In the genomic region with DNA sequence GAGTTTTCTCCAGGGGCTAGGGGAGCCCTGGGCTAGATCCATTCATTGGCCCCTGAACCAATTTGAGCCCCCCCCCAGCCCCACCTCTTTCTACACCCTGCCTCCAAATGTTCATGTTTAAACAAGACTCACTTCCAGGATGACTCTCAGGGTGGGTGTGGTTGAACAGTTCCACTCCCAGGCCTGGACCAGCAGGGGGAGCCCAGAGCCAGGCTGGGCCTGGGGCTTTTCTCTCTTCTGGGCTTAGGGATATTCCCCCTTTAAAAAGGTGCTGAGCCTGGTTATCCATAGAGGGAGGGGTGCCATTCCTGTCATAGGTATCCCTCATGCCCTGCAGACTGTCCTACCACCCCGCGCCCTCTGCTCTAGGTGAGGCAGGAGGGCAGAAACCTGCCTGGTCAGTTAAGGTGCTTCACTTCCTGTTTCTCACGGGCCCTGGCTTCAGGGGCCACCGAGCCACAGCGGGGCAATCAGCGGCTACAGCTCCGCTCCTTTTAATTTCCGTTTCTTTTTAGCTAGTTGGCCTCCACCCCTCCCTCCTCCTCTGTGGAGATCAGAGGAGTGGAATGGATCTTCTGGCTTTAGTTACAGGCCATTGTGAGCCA, we compare ENCODE assay signal across 10 mouse cellular contexts. TPM values are rescaled to one million over a fixed set of nuclear protein-coding genes. Genes with fewer than 3 reads are reported as not detected.
A peak's percentile ranks its signal among the peaks of the same experiment; 100 is the strongest.
DNase-seq lines count a peak whose midpoint lies in the region; ATAC-seq and TF ChIP-seq lines count a peak whose summit lies in the region.
"Had no signal": no experiment of that assay in that cellular context is flagged by ENCODE, and none has a peak within 500 bp of the region (broad histone marks: within the 10 kb centered on the region; RNA-seq: fewer than 3 reads in every experiment).

No protein-coding gene starts in this region.

- H3K4me3 ChIP-seq in hindbrain, postnatal 0 days (ENCODE audit: low read length), result no peak overlapping the region
- no peak overlapping the region for H3K4me3 ChIP-seq in hindbrain, embryonic 12.5 days
- no peak overlapping the region for H3K4me3 ChIP-seq in stomach, postnatal 0 days (ENCODE audit: low read depth, low read length)
- H3K4me3 ChIP-seq in forebrain, embryonic 12.5 days (replicated peaks), result no peak overlapping the region
- H3K4me3 ChIP-seq: lung, embryonic 15.5 days had no signal

- no peak overlapping the region for H3K9ac ChIP-seq in hindbrain, postnatal 0 days (replicated peaks; ENCODE audit: low read length)
- H3K9ac ChIP-seq in hindbrain, embryonic 12.5 days, result no peak overlapping the region
- no peak overlapping the region for H3K9ac ChIP-seq in stomach, postnatal 0 days (ENCODE audit: low read length)
- no peak overlapping the region for H3K9ac ChIP-seq in forebrain, embryonic 12.5 days
- H3K9ac ChIP-seq: lung, embryonic 15.5 days had no signal

- no peak for ATAC-seq in hindbrain, postnatal 0 days
- ATAC-seq in hindbrain, embryonic 12.5 days (ENCODE audit: low FRiP score), result no peak
- ATAC-seq in stomach, postnatal 0 days (ENCODE audit: low FRiP score, low TSS enrichment), result 0 out of 2 replicates have a peak, but pooled peaks have one; percentile 41
- no peak for ATAC-seq in forebrain, embryonic 12.5 days (ENCODE audit: low FRiP score)

- no peaks in the 10 kb centered on the region for H3K9me3 ChIP-seq in hindbrain, postnatal 0 days (ENCODE audit: low read length)
- no peaks in the 10 kb centered on the region for H3K9me3 ChIP-seq in hindbrain, embryonic 12.5 days (replicated peaks)
- no peaks in the 10 kb centered on the region for H3K9me3 ChIP-seq in stomach, postnatal 0 days (ENCODE audit: control insufficient read depth, low read length)
- no peaks in the 10 kb centered on the region for H3K9me3 ChIP-seq in forebrain, embryonic 12.5 days
- H3K9me3 ChIP-seq: lung, embryonic 15.5 days had no signal

- no peak for DNase-seq in hindbrain, postnatal 0 days (ENCODE audit: low spot score)
- peak; percentile 24 for DNase-seq in thymus, postnatal 14 days
- no peak for DNase-seq in thymus, postnatal 25 days
- peak; percentile 49 for DNase-seq in induced T-regulatory cell, adult 2 months (ENCODE audit: low read depth)
- DNase-seq in stomach, postnatal 0 days (ENCODE audit: low spot score), result peak; percentile 73
- no peak for DNase-seq in ovary, adult 18-20 months (ENCODE audit: low spot score)
- DNase-seq: cerebellum, postnatal 14 days had no signal

- no peak overlapping the region for H3K4me2 ChIP-seq in hindbrain, postnatal 0 days (ENCODE audit: low read depth, low read length)
- no peak overlapping the region for H3K4me2 ChIP-seq in hindbrain, embryonic 12.5 days (replicated peaks)
- H3K4me2 ChIP-seq in stomach, postnatal 0 days (replicated peaks; ENCODE audit: low read depth), result no peak overlapping the region
- H3K4me2 ChIP-seq in forebrain, embryonic 12.5 days, result no peak overlapping the region
- H3K4me2 ChIP-seq: lung, embryonic 15.5 days had no signal

- H3K36me3 ChIP-seq in hindbrain, postnatal 0 days (ENCODE audit: insufficient read depth, low read length), result peaks cover 5% of the 10 kb centered on the region; the same call in 1 of the 2 replicates
- H3K36me3 ChIP-seq in hindbrain, embryonic 12.5 days, result no peaks in the 10 kb centered on the region
- H3K36me3 ChIP-seq in stomach, postnatal 0 days (ENCODE audit: control insufficient read depth, insufficient read depth, low read length), result no peaks in the 10 kb centered on the region; the same call in 1 of the 2 replicates
- no peaks in the 10 kb centered on the region for H3K36me3 ChIP-seq in forebrain, embryonic 12.5 days (replicated peaks)
- H3K36me3 ChIP-seq: lung, embryonic 15.5 days had no signal

- H3K27me3 ChIP-seq in hindbrain, postnatal 0 days (ENCODE audit: insufficient read depth, low read length), result no peaks in the 10 kb centered on the region
- peaks cover 12% of the 10 kb centered on the region for H3K27me3 ChIP-seq in hindbrain, embryonic 12.5 days
- no peaks in the 10 kb centered on the region for H3K27me3 ChIP-seq in stomach, postnatal 0 days (ENCODE audit: control insufficient read depth, insufficient read depth, low read length)
- H3K27me3 ChIP-seq in forebrain, embryonic 12.5 days, result peaks cover 21% of the 10 kb centered on the region

- peak; percentile 59 for TF ChIP-seq CTCF in hindbrain, postnatal 0 days (IDR thresholded peaks at IDR 0.05; ENCODE audit: low read depth)
- peak; percentile 75 for TF ChIP-seq CTCF in stomach, postnatal 0 days (IDR thresholded peaks at IDR 0.05; ENCODE audit: low read depth)

- no peak overlapping the region for H3K27ac ChIP-seq in hindbrain, postnatal 0 days
- H3K27ac ChIP-seq in hindbrain, embryonic 12.5 days, result no peak overlapping the region
- peak overlapping the region; percentile 25 for H3K27ac ChIP-seq in stomach, postnatal 0 days (replicated peaks)
- no peak overlapping the region for H3K27ac ChIP-seq in forebrain, embryonic 12.5 days
- H3K27ac ChIP-seq: lung, embryonic 15.5 days had no signal

- no peak for TF ChIP-seq EP300 in stomach, postnatal 0 days (optimal IDR thresholded peaks at IDR 0.05)

- WGBS in hindbrain, postnatal 0 days, result 59% methylated on average over 8 of the region's 8 CpGs
- 39% methylated on average over 8 of the region's 8 CpGs for WGBS in hindbrain, embryonic 12.5 days
- WGBS in stomach, postnatal 0 days, result 32% methylated on average over 8 of the region's 8 CpGs
- WGBS in forebrain, embryonic 12.5 days, result 50% methylated on average over 8 of the region's 8 CpGs

- H3K4me1 ChIP-seq in hindbrain, postnatal 0 days (ENCODE audit: insufficient read depth, low read length), result peaks cover 4% of the 10 kb centered on the region
- peaks cover 31% of the 10 kb centered on the region for H3K4me1 ChIP-seq in hindbrain, embryonic 12.5 days
- H3K4me1 ChIP-seq in stomach, postnatal 0 days (replicated peaks; ENCODE audit: control insufficient read depth, insufficient read depth), result no peaks in the 10 kb centered on the region
- H3K4me1 ChIP-seq in forebrain, embryonic 12.5 days, result peaks cover 7% of the 10 kb centered on the region

RNA-seq across cellular contexts. Expression of gene Rap1gap, which starts 49.6 kb away (rescaled TPM):
- total RNA-seq in hindbrain, postnatal 0 days (2014; rRNA removed), result 277 and 282 TPM in 2 replicates
- 105 and 110 TPM in 2 replicates for polyA plus RNA-seq in hindbrain, postnatal 0 days (2015; fragmentation: Nextera tagmentation; extraction: Ambion mirVana)
- 17.1 and 19.8 TPM in 2 replicates for polyA plus RNA-seq in hindbrain, embryonic 12.5 days (2016; fragmentation: Nextera tagmentation; extraction: Ambion mirVana)
- polyA plus RNA-seq in stomach, postnatal 0 days (2015; fragmentation: Nextera tagmentation; extraction: Ambion mirVana), result 70.1 and 73.0 TPM in 2 replicates
- polyA plus RNA-seq in forebrain, embryonic 12.5 days (2016; fragmentation: Nextera tagmentation; extraction: Ambion mirVana), result 7.3 and 8.6 TPM in 2 replicates

Comparison
In these comparisons a context has a peak if more than half of its experiments do, and no peak if none do; other contexts are left out.
1. DNase-seq: peak in thymus, postnatal 14 days (single experiment), induced T-regulatory cell, adult 2 months (single experiment) and stomach, postnatal 0 days (single experiment); none in hindbrain, postnatal 0 days (single experiment), thymus, postnatal 25 days (single experiment) and ovary, adult 18-20 months (single experiment).